Mouse (Mus musculus) olfactory bulb, adult 2 months (tissue): ENCODE measurements around the gene 1700029I15Rik.

Source experiments
- CTCF ChIP-seq: fragments of 200-500 bp; IDR thresholded peaks from 2 replicates; pipeline ENCODE4 v1.5.1; 2012; ENCODE audit warnings: low read depth, mild to moderate bottlenecking, low read length, moderate library complexity; ENCODE audit not compliant: insufficient read depth
- POLR2A ChIP-seq: fragments of 200-500 bp; IDR thresholded peaks from 2 replicates; pipeline ENCODE4 v1.6.1; 2012; ENCODE audit warnings: mild to moderate bottlenecking, low read depth, low read length, moderate library complexity; ENCODE audit not compliant: insufficient read depth

- TF ChIP-seq CTCF (no peak), POLR2A (no peak)
These were observed 5.8 kb downstream of the 1700029I15Rik start for GRCm38 (mm10) chr2:92388081-92388517.
